Mouse (Mus musculus): Measurements from ENCODE around the gene Paqr9. TPM values are rescaled to one million over a fixed set of nuclear protein-coding genes. Genes with fewer than 3 reads are reported as not detected.
A peak's percentile ranks its signal among the peaks of the same experiment; 100 is the strongest.

Paqr9 gene
- total RNA-seq, 2 experiments from 2014 or later: 101 to 109 TPM

GRCm38 (mm10) chr9:95541650-95542432 lies 17.6 kb upstream of the Paqr9 start:
- ATAC-seq (replicated peaks; ENCODE audit: low FRiP score, poor library complexity, severe bottlenecking): no peak

- ATAC-seq (replicated peaks; ENCODE audit: low FRiP score, poor library complexity, severe bottlenecking): no peak
Measured at GRCm38 (mm10) chr9:95542475-95542874, 17.0 kb upstream of the Paqr9 start.

GRCm38 (mm10) chr9:95544598-95544997 lies 14.9 kb upstream of the Paqr9 start:
- no peak for ATAC-seq (replicated peaks; ENCODE audit: low FRiP score, poor library complexity, severe bottlenecking)

GRCm38 (mm10) chr9:95546679-95547078 lies 12.8 kb upstream of the Paqr9 start:
- peak; percentile 93 for ATAC-seq (replicated peaks; ENCODE audit: low FRiP score, poor library complexity, severe bottlenecking)

- ATAC-seq (replicated peaks; ENCODE audit: low FRiP score, poor library complexity, severe bottlenecking): no peak
Measured at GRCm38 (mm10) chr9:95549626-95550411, 9.6 kb upstream of the Paqr9 start.

GRCm38 (mm10) chr9:95550856-95551774 lies 8.3 kb upstream of the Paqr9 start:
- peak; percentile 50 for ATAC-seq (replicated peaks; ENCODE audit: low FRiP score, poor library complexity, severe bottlenecking)

- no peak for ATAC-seq (replicated peaks; ENCODE audit: low FRiP score, poor library complexity, severe bottlenecking)
Measured at GRCm38 (mm10) chr9:95552175-95552705, 7.2 kb upstream of the Paqr9 start.

- ATAC-seq (replicated peaks; ENCODE audit: low FRiP score, poor library complexity, severe bottlenecking): peak; percentile 44
Measured at GRCm38 (mm10) chr9:95554231-95555221, 4.9 kb upstream of the Paqr9 start.

- peak; percentile 33 for ATAC-seq (replicated peaks; ENCODE audit: low FRiP score, poor library complexity, severe bottlenecking)
Measured at GRCm38 (mm10) chr9:95555233-95555740, 4.2 kb upstream of the Paqr9 start.

- ATAC-seq (replicated peaks; ENCODE audit: low FRiP score, poor library complexity, severe bottlenecking): peak; percentile 30
Measured at GRCm38 (mm10) chr9:95556067-95556512, 3.4 kb upstream of the Paqr9 start.

- no peak for ATAC-seq (replicated peaks; ENCODE audit: low FRiP score, poor library complexity, severe bottlenecking)
Measured at GRCm38 (mm10) chr9:95557722-95558121, 1.7 kb upstream of the Paqr9 start.

- no peak for ATAC-seq (replicated peaks; ENCODE audit: low FRiP score, poor library complexity, severe bottlenecking)
Measured at GRCm38 (mm10) chr9:95558726-95559058, 765 bp upstream of the Paqr9 start.

GRCm38 (mm10) chr9:95559936-95560735 lies 679 bp downstream of the Paqr9 start:
- ATAC-seq (replicated peaks; ENCODE audit: low FRiP score, poor library complexity, severe bottlenecking): peak; percentile 27

GRCm38 (mm10) chr9:95564047-95564446 lies 4.6 kb downstream of the Paqr9 start:
- no peak for ATAC-seq (replicated peaks; ENCODE audit: low FRiP score, poor library complexity, severe bottlenecking)

GRCm38 (mm10) chr9:95566394-95566793 lies 6.9 kb downstream of the Paqr9 start:
- no peak for ATAC-seq (replicated peaks; ENCODE audit: low FRiP score, poor library complexity, severe bottlenecking)

GRCm38 (mm10) chr9:95566931-95567330 lies 7.5 kb downstream of the Paqr9 start:
- ATAC-seq (replicated peaks; ENCODE audit: low FRiP score, poor library complexity, severe bottlenecking): no peak

GRCm38 (mm10) chr9:95569249-95569648 lies 9.8 kb downstream of the Paqr9 start:
- ATAC-seq (replicated peaks; ENCODE audit: low FRiP score, poor library complexity, severe bottlenecking): no peak

GRCm38 (mm10) chr9:95569966-95570365 lies 10.5 kb downstream of the Paqr9 start:
- 0 out of 2 replicates have a peak, but pooled peaks have one; percentile 13 for ATAC-seq (replicated peaks; ENCODE audit: low FRiP score, poor library complexity, severe bottlenecking)

Data from erythroid progenitor cell, adult 5-6 weeks (primary cell).